Mouse (Mus musculus) kidney, adult 2 months (tissue): Measurements from ENCODE around the gene Lrmda.

Experiments used
- CTCF ChIP-seq: fragments of 200-500 bp; conservative IDR thresholded peaks from 2 replicates; pipeline ENCODE4 v1.5.1; 2011; ENCODE audit warnings: low read depth, mild to moderate bottlenecking, control low read depth, low read length, moderate library complexity, mixed read lengths; ENCODE audit not compliant: insufficient read depth, insufficient read length
- POLR2A ChIP-seq: fragments of 200-500 bp; IDR thresholded peaks from one replicate; pipeline ENCODE4 v1.6.1; 2011; ENCODE audit warnings: low read depth, low read length, control low read depth

GRCm38 (mm10) chr14:22727548-22727947 lies 708.0 kb downstream of the Lrmda start:
- TF ChIP-seq CTCF (no peak), POLR2A (no peak)
